Mouse (Mus musculus): ENCODE data around the gene Med12l. TPM values are rescaled to one million over a fixed set of nuclear protein-coding genes. Genes with fewer than 3 reads are reported as not detected.

Med12l gene
- polyA plus RNA-seq, 1 experiment: 0.01 TPM

GRCm38 (mm10) chr3:59197329-59197948 is 191.8 kb downstream of the Med12l start:
- no peak overlapping the region for H3K4me2 ChIP-seq (ENCODE audit: low read depth)
- H3K4me3 ChIP-seq: no peak overlapping the region
- TF ChIP-seq MYOD1 (IDR thresholded peaks at IDR 0.05; ENCODE audit: control insufficient read depth in 1 of 3, insufficient read length in 2 of 3, low read depth in 2 of 3): no peak
- no peak overlapping the region for H3ac ChIP-seq (ENCODE audit: control insufficient read depth, insufficient read length)
- no peaks in the 10 kb centered on the region for H3K27me3 ChIP-seq (ENCODE audit: control insufficient read depth, insufficient read depth, insufficient read length)
- no peaks in the 10 kb centered on the region for H3K36me3 ChIP-seq (ENCODE audit: control insufficient read depth, insufficient read depth)
- H3K79me2 ChIP-seq (ENCODE audit: control insufficient read depth, insufficient read depth): no peaks in the 10 kb centered on the region

- TF ChIP-seq MYOD1 (IDR thresholded peaks at IDR 0.05; ENCODE audit: control insufficient read depth in 1 of 3, insufficient read length in 2 of 3, low read depth in 2 of 3) (no peak), CEBPB (IDR thresholded peaks at IDR 0.05; ENCODE audit: insufficient read depth, poor library complexity, severe bottlenecking) (no peak), USF1 (IDR thresholded peaks at IDR 0.05; ENCODE audit: low read depth) (no peak), MYOG (IDR thresholded peaks at IDR 0.05; ENCODE audit: control insufficient read depth in 1 of 3, insufficient read depth in 1 of 3, insufficient read length in 2 of 3, low read depth in 2 of 3) (no peak), POLR2A (IDR thresholded peaks at IDR 0.05; ENCODE audit: insufficient read length, low read depth) (no peak), REST (IDR thresholded peaks at IDR 0.05; ENCODE audit: insufficient read depth, insufficient read length) (no peak)
- H3K4me3 ChIP-seq: no peak overlapping the region
- no peaks in the 10 kb centered on the region for H3K36me3 ChIP-seq (ENCODE audit: control insufficient read depth, insufficient read depth)
- no peak overlapping the region for H3K4me2 ChIP-seq (ENCODE audit: low read depth)
- no peaks in the 10 kb centered on the region for H3K27me3 ChIP-seq (ENCODE audit: control insufficient read depth, insufficient read depth, insufficient read length)
- no peaks in the 10 kb centered on the region for H3K79me2 ChIP-seq (ENCODE audit: control insufficient read depth, insufficient read depth)
- no peak overlapping the region for H3ac ChIP-seq (ENCODE audit: control insufficient read depth, insufficient read length)
These were observed 198.3 kb downstream of the Med12l start for GRCm38 (mm10) chr3:59203802-59204520.

- H3K27me3 ChIP-seq (ENCODE audit: control insufficient read depth, insufficient read depth, insufficient read length): no peaks in the 10 kb centered on the region
- H3K4me2 ChIP-seq (ENCODE audit: low read depth): no peak overlapping the region
- H3K79me2 ChIP-seq (ENCODE audit: control insufficient read depth, insufficient read depth): no peaks in the 10 kb centered on the region
- H3K36me3 ChIP-seq (ENCODE audit: control insufficient read depth, insufficient read depth): no peaks in the 10 kb centered on the region
- H3ac ChIP-seq (ENCODE audit: control insufficient read depth, insufficient read length): no peak overlapping the region
- TF ChIP-seq SRF (IDR thresholded peaks at IDR 0.05; ENCODE audit: control insufficient read depth, insufficient read length, low read depth) (no peak), MYOG (IDR thresholded peaks at IDR 0.05; ENCODE audit: control insufficient read depth in 1 of 3, insufficient read depth in 1 of 3, insufficient read length in 2 of 3, low read depth in 2 of 3) (no peak), POLR2A (IDR thresholded peaks at IDR 0.05; ENCODE audit: insufficient read length, low read depth) (no peak), TCF3 (IDR thresholded peaks at IDR 0.05; ENCODE audit: insufficient read length, low read depth) (no peak), E2F4 (IDR thresholded peaks at IDR 0.05; ENCODE audit: insufficient read depth) (no peak), TCF12 (IDR thresholded peaks at IDR 0.05; ENCODE audit: insufficient read depth, poor library complexity, severe bottlenecking) (no peak), USF1 (IDR thresholded peaks at IDR 0.05; ENCODE audit: low read depth) (no peak), POLR2AphosphoS2 (IDR thresholded peaks at IDR 0.05; ENCODE audit: insufficient read length, low read depth) (no peak), REST (IDR thresholded peaks at IDR 0.05; ENCODE audit: insufficient read depth, insufficient read length) (no peak), MYOD1 (IDR thresholded peaks at IDR 0.05; ENCODE audit: control insufficient read depth in 1 of 3, insufficient read length in 2 of 3, low read depth in 2 of 3) (no peak)
- H3K4me3 ChIP-seq: no peak overlapping the region
These were observed 199.3 kb downstream of the Med12l start for GRCm38 (mm10) chr3:59204719-59205503.

- TF ChIP-seq TCF3 (IDR thresholded peaks at IDR 0.05; ENCODE audit: insufficient read length, low read depth) (no peak), MAX (IDR thresholded peaks at IDR 0.05; ENCODE audit: low read depth) (no peak), E2F4 (IDR thresholded peaks at IDR 0.05; ENCODE audit: insufficient read depth) (no peak), USF1 (IDR thresholded peaks at IDR 0.05; ENCODE audit: low read depth) (no peak), SRF (IDR thresholded peaks at IDR 0.05; ENCODE audit: control insufficient read depth, insufficient read length, low read depth) (no peak), POLR2A (IDR thresholded peaks at IDR 0.05; ENCODE audit: insufficient read length, low read depth) (no peak), CEBPB (IDR thresholded peaks at IDR 0.05; ENCODE audit: insufficient read depth, poor library complexity, severe bottlenecking) (no peak), TCF12 (IDR thresholded peaks at IDR 0.05; ENCODE audit: insufficient read depth, poor library complexity, severe bottlenecking) (no peak), REST (IDR thresholded peaks at IDR 0.05; ENCODE audit: insufficient read depth, insufficient read length) (no peak), MYOD1 (IDR thresholded peaks at IDR 0.05; ENCODE audit: control insufficient read depth in 1 of 3, insufficient read length in 2 of 3, low read depth in 2 of 3) (no peak), POLR2AphosphoS2 (IDR thresholded peaks at IDR 0.05; ENCODE audit: insufficient read length, low read depth) (no peak), MYOG (IDR thresholded peaks at IDR 0.05; ENCODE audit: control insufficient read depth in 1 of 3, insufficient read depth in 1 of 3, insufficient read length in 2 of 3, low read depth in 2 of 3) (no peak)
- no peaks in the 10 kb centered on the region for H3K27me3 ChIP-seq (ENCODE audit: control insufficient read depth, insufficient read depth, insufficient read length)
- no peaks in the 10 kb centered on the region for H3K79me2 ChIP-seq (ENCODE audit: control insufficient read depth, insufficient read depth)
- H3ac ChIP-seq (ENCODE audit: control insufficient read depth, insufficient read length): no peak overlapping the region
- no peak overlapping the region for H3K4me3 ChIP-seq
- H3K36me3 ChIP-seq (ENCODE audit: control insufficient read depth, insufficient read depth): no peaks in the 10 kb centered on the region
- no peak overlapping the region for H3K4me2 ChIP-seq (ENCODE audit: low read depth)
These were observed 200.3 kb downstream of the Med12l start for GRCm38 (mm10) chr3:59205941-59206340.
